Mouse (Mus musculus): ENCODE results near the gene Gm11060.

Gm11060 gene

DNA sequence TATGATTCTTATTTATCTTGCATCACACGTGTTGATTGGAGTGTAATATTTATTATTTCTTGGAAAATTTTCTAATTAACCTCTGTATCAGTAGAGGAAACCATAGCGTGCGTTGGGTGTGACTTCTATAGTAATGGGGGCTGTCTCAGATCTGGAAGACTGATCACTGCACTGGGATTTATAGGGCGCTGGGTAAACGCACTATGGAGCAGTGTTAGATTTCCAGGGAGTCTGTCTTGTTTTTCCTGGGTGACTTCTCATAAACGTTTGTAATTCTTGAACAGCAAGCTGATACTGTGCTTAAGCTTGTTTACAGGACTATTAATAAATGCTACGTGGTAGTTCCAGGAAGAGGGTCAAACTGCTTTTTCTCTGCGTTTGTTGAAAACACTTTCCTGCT lies 25.9 kb downstream of the Gm11060 start:
- no peak for DNase-seq (ENCODE audit: low spot score)

DNA sequence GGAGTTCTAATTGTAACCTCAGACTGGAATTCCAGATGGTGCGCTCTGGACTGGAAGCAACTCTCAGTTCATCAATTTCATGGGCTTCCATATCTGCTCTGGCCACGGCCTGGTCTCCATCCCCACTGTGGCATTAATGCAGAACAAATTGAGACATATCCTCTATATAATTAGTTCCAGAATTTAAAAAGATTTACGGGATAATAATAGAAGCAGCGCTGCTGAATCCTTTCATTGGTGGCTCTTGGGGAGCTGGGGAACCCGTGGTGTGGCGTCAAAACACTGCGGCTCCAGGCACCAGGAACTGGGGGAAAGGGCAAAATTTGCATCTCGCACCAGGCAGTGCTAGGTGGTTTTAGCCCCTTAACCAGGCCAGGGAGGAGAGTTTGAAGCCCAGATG lies 30.4 kb downstream of the Gm11060 start:
- DNase-seq (ENCODE audit: low spot score): no peak

DNA sequence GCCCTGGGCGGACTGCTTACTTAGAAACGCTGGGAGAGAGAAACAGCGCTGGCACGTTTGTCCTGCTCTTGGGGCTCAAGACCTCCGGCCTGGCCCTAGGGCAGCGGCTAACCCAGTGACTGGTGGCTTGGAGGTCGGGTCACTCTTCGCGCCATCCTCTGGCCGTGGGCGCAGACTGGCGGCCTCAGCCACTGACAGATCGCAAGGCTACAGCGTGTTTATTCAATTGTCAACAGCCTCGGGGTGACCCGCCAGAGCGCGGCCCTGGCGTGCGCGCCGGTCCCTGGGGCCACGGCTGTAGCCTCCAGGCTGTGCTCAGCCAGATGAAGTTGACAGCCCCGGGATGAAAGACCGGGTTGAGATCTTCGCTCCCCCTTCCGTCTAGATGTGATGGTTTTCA lies 31.1 kb downstream of the Gm11060 start:
- DNase-seq (ENCODE audit: low spot score): no peak

- DNase-seq (ENCODE audit: low spot score): no peak
These were observed 31.6 kb downstream of the Gm11060 start for GRCm38 (mm10) chr2:105123431-105123830.

DNA sequence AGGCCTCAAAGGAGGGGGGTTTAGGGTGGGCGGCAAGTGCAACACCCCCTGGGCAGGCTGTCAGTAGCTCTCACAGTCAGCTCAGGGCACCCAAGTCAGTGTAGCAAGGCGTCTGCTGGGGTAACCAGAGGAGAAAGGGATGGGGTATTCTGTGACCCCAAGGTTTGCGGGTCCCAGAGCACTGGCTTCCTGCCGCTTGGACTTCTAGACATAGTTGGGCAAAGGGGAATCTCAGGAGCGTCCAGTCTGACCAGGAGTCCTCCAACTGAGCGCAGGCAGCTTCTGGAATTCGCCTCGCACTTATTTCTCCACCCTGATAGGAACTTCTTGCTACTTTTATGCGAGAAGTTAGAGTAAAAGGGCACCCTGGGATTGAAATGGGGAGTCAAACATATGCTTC lies 32.1 kb downstream of the Gm11060 start:
- no peak for DNase-seq (ENCODE audit: low spot score)

GRCm38 (mm10) chr2:105124391-105124790 lies 32.6 kb downstream of the Gm11060 start:
- no peak for DNase-seq (ENCODE audit: low spot score)

GRCm38 (mm10) chr2:105125205-105125604 lies 33.4 kb downstream of the Gm11060 start:
- DNase-seq (ENCODE audit: low spot score): no peak

DNA sequence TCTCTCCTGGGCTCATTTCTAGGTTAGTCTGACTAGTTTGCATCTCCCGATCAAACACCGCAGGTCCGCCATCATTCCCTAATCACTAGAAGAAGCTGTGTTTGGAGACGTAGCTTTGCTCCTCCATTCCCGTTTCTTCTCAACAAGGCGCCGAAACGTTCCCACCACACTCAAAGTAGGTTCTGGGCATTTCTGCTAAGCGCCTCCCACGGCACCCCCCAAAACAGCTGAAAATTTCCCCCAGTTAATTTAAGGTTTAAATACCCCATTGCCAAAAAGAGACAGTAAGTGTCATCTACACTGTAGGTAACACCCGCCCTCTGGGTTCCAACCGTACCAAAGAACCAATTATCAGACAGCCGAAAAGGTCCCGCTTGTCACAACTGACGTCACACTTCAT lies 33.8 kb downstream of the Gm11060 start:
- no peak for DNase-seq (ENCODE audit: low spot score)

GRCm38 (mm10) chr2:105126279-105126678 lies 34.5 kb downstream of the Gm11060 start, which contains the start of gene Wt1:
TSS of gene Wt1 (plus strand) at chr2:105126529.
- no peak for DNase-seq (ENCODE audit: low spot score)

GRCm38 (mm10) chr2:105126691-105127530 lies 35.1 kb downstream of the Gm11060 start:
- no peak for DNase-seq (ENCODE audit: low spot score)

DNA sequence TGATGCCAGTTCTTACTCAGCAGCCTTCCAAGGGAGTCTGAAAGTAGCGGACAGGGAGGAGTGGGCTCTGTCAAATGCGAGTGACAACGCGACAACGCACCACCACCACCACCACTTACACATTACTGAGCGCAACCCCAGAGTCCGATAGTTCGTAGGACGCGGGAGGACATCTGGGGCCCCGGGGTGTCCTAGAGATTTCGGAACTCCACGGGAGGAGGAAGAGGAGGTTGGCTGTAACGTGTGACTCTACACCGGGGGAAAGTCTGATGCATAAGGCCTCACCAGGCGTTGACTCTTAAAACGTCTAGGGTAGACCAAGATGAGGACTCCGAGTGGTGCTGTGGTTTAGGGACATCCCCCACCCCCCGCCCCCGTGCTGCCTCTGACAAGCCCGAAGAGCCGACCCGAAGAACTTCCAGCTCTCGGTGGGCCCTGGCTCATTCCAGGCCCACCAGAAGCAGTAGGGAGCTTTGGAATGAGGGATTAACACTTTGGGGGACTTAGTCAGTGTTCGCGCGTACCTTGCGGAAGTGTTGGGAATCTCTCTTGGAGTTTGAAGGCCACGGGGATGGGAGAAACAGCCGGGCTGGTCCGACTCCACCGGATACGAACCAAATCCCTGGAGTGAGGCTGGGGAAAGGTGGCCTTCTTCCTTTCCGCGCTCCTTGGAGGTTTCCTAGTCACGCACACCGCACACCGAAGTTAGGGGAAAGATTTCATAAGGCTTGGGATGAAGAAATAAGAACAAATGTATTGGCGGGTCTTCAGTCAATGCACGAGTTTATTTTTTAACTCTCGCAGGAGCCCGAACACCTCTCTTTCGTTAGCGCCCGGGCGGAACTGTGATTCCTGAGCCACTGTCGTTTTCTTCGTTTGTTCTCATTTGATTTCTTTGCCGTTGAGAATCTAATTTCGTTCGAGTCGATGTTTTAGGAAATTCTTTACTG lies 36.0 kb downstream of the Gm11060 start:
- no peak for DNase-seq (ENCODE audit: low spot score)

- no peak for DNase-seq (ENCODE audit: low spot score)
These were observed 36.7 kb downstream of the Gm11060 start for GRCm38 (mm10) chr2:105128564-105128963.

DNA sequence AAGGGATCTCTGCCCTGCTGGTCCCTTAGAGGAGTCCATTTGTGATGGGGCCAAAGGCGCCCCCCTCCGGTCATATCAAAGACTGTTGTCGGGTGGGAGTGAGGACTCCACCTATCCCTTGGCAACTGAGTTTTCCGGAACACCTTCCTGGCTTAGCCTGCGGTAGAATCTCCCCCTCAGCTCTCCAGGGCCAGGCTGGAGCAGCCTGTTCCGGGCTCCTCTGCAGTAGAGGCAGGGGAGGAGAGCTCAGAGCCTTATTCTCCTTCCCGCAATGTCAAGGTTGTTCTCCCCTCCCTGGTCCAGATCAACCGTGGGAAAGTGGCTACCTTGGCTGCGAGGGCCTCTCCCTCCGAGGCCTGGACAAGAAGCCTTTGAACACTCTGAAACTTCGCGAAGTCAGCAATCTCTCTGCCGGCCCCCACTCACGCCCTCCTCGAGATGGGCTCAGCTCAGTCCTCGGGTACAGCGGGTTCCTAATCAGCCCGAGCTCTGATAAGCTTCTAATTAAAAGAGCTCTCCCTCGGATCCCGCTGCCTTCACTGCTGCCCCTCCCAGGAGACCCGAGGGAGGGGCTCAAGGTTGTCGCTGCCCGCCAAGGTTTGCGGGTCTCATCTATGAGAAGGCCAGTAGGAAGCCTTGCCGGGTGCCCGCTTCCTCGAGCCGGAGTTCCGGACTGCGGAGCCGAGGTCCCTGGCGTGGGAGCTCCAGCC lies 38.7 kb downstream of the Gm11060 start:
- DNase-seq (ENCODE audit: low spot score): no peak

DNA sequence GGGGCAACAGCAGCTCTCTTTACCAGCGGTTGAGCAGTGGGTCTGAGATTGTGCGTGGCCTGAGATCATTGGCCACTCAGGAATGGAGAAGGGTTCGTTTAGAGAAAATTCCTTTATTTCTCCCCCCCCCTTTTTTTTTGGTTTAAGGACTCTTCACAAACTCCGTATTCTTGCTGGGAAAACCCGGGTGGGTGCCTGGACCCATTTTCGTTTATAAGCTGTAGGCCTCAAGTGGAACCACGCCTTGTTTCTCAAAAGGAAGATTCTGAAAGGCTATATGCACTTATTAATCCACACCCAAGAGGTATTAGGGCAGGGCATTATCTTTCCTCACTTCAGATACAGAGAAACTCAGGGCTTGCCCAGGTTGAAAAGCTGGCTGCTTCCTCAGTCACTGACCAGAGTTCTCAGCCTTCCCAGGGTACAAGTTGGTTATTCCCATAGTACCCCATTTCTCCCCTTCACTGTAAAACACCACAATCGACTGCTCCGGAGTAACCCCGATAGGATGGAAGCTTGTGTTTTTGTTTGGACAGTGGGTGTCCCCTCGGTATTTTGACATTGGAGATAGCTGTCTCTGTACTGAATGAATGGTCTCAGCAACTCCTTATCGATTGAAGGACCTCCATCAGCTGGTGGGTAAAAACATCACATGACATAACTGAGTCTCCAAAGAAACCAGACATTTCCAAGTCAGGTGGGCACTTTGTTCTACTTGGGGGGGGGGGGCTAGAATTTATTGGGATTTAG lies 39.4 kb downstream of the Gm11060 start:
- no peak for DNase-seq (ENCODE audit: low spot score)

DNA sequence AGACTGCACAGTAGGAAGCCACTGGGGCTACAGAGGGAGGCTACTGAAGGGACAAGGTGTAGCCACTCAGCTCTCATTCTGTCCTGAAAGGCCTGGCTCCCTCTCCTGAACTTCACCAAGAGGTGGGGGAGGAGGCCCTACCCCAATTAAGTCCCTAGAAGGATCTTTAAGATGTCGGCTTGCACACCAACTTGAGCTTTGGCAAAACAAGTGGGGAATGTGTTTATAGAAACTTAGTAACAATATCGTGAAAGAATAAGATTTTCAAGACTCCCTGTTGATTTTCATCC lies 39.9 kb downstream of the Gm11060 start:
- no peak for DNase-seq (ENCODE audit: low spot score)

DNA sequence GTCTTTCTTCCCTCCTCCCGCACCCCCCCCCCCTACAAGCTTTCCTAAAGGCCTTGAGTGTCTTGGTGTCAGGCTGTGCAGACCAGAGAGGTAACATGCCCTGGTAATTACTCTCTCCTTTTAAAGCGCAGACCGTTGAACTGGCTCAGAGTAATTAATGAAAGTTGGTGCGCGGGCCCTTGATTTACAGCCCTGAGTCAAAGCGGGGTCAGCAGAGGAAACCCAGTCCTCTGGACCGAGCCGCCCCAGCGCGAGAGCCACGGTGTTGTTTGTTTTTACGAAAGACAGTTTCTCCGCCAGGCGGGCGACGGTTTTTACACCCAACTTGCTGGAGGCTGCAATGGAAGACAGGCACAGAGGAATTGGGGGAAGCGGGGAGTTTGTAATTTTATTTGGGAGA lies 40.5 kb downstream of the Gm11060 start:
- DNase-seq (ENCODE audit: low spot score): no peak

GRCm38 (mm10) chr2:105132933-105133795 lies 41.3 kb downstream of the Gm11060 start:
- no peak for DNase-seq (ENCODE audit: low spot score)

DNA sequence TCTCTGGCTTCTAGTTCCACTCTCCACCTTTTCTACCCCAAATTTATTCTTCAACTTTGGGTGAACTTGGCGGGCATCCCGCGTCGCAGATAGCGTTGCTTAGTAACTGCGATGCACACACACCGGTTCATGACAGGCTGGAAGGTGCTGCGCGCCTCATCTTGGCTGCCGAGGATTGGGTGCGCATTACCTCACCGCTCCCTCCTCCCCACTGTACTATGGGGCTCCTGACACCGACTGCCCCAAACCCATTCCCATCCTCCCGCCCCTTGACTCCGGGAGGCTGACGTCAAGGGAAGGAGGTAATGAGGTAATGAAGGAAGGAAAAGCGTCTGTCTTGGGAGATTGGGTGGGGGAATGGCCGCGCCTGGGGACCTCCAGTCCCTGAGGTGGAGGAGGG lies 42.5 kb downstream of the Gm11060 start:
- DNase-seq (ENCODE audit: low spot score): no peak

- DNase-seq (ENCODE audit: low spot score): no peak
These were observed 47.7 kb downstream of the Gm11060 start for GRCm38 (mm10) chr2:105139471-105139870.

- no peak for DNase-seq (ENCODE audit: low spot score)
These were observed 49.6 kb downstream of the Gm11060 start for GRCm38 (mm10) chr2:105141371-105141770.
